Mouse (Mus musculus) kidney, adult 2 months (tissue): Measurements from ENCODE around the gene Nsg2.

Experiments
- CTCF ChIP-seq: fragments of 200-500 bp; conservative IDR thresholded peaks from 2 replicates; pipeline ENCODE4 v1.5.1; 2011; ENCODE audit warnings: low read depth, mild to moderate bottlenecking, control low read depth, low read length, moderate library complexity, mixed read lengths; ENCODE audit not compliant: insufficient read depth, insufficient read length
- POLR2A ChIP-seq: fragments of 200-500 bp; IDR thresholded peaks from one replicate; pipeline ENCODE4 v1.6.1; 2011; ENCODE audit warnings: low read depth, low read length, control low read depth

DNA sequence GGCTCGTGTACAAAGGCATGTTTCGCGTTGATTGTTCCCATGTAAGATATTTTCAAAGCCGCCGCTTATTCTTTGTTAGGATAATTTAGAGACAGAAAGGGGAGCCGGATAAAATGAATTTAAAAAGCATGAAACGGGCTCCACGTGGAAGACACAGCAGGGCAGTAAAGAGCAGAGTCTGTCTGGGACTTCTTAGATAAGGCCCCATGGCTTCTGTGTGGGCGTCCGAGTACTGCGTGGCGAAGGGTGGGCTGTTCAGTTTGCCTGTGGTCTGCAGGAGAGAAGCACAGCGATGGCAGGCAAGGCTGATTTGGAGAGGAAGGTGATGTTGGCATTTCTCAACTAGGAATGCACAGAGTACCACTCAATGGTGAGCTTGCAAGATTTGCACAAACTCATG is 57.6 kb downstream of the Nsg2 start:
- TF ChIP-seq CTCF, result no peak
- TF ChIP-seq POLR2A, result no peak
